Mouse (Mus musculus) heart, postnatal 0 days (tissue): Measurements from ENCODE around the gene Abcd2.

ENCODE experiments used
- CTCF ChIP-seq: IDR thresholded peaks from 2 replicates; pipeline ENCODE4 v1.5.1; 2016; ENCODE audit warnings: antibody characterized with exemption, control low read depth, low read depth
- EP300 ChIP-seq: IDR thresholded peaks from 2 replicates; pipeline ENCODE4 v1.6.1; 2016; ENCODE audit warnings: antibody characterized with exemption, low read depth

DNA sequence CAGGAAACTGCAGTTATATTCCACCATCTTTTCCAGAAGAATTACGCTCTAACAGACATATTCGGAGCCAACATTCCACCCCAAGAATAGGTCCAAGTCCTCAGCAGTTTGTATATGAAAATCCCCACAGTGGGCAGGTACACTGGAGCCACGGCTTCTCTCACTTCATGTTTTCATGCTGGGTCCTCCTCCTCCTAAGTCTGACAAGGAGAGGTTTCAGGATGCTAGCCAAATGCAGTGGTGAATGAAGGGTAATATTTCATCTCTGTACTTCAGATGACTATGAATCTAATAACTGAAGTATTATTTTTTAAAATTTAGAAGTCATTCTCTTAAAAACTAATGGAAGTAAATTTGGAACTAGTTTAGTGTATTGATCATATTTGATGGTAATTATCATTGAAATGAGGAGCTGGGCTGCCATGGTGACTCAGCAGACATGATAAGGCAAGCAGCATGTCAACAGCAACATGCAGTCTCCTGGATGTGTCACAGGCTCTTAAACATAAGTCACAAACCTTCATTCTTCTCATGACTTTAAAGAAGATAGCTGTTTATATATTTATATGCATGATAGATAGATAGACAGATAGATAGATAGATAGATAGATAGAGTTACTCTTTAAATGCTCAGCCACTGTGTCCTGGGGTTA, 49.2 kb upstream of the Abcd2 start:
- no peak for TF ChIP-seq EP300
- TF ChIP-seq CTCF, result no peak
